Mouse (Mus musculus): Measurements from ENCODE around the gene Ncmap. TPM values are rescaled to one million over a fixed set of nuclear protein-coding genes. Genes with fewer than 3 reads are reported as not detected.

The Ncmap gene
- polyA plus RNA-seq, 1 experiment from 2014 or later: 2.9 TPM

GRCm38 (mm10) chr4:135353066-135353793 lies 44.8 kb downstream of the Ncmap start, which contains the start of gene Srrm1:
TSS of gene Srrm1 (minus strand) at chr4:135353321.
- H3K4me1 ChIP-seq (ENCODE audit: control insufficient read depth, insufficient read depth, low read length): 0 out of 2 replicates have a peak, but pooled peaks cover 6% of the 10 kb centered on the region
- no peaks in the 10 kb centered on the region for H3K9me3 ChIP-seq (ENCODE audit: control insufficient read depth, low read length)
- H3K9ac ChIP-seq (ENCODE audit: low read depth, low read length): peak within 1 kb of the TSS; percentile 98
- H3K27me3 ChIP-seq (ENCODE audit: control insufficient read depth, insufficient read depth, low read length): no peaks in the 10 kb centered on the region
- ATAC-seq (ENCODE audit: low FRiP score, low TSS enrichment): peak; percentile 95
- peaks cover 4% of the 10 kb centered on the region; the same call in 1 of the 2 replicates for H3K36me3 ChIP-seq (ENCODE audit: control insufficient read depth, insufficient read depth, low read length)
- peak within 1 kb of the TSS; percentile 96 for H3K4me3 ChIP-seq (ENCODE audit: low read length)
- under 1% methylated on average over 68 of the region's 69 CpGs for WGBS
- peak within 1 kb of the TSS; percentile 98 for H3K27ac ChIP-seq (ENCODE audit: low read depth, low read length)
- H3K4me2 ChIP-seq (replicated peaks; ENCODE audit: low read depth, low read length): peak within 1 kb of the TSS; percentile 65

GRCm38 (mm10) chr4:135352326-135353065 lies 45.5 kb downstream of the Ncmap start:
- Histone ChIP-seq H3K4me3 (ENCODE audit: low read length) (peak overlapping the region; percentile 96), H3K4me1 (ENCODE audit: control insufficient read depth, insufficient read depth, low read length) (0 out of 2 replicates have a peak, but pooled peaks cover 6% of the 10 kb centered on the region), H3K4me2 (replicated peaks; ENCODE audit: low read depth, low read length) (peak overlapping the region; percentile 54), H3K36me3 (ENCODE audit: control insufficient read depth, insufficient read depth, low read length) (peaks cover 5% of the 10 kb centered on the region; the same call in 1 of the 2 replicates), H3K9ac (ENCODE audit: low read depth, low read length) (peak overlapping the region; percentile 98), H3K27ac (ENCODE audit: low read depth, low read length) (peak overlapping the region; percentile 98), H3K27me3 (ENCODE audit: control insufficient read depth, insufficient read depth, low read length) (no peaks in the 10 kb centered on the region), H3K9me3 (ENCODE audit: control insufficient read depth, low read length) (no peaks in the 10 kb centered on the region)
- no peak; the same call in none of the 2 replicates for ATAC-seq (ENCODE audit: low FRiP score, low TSS enrichment)
- under 1% methylated on average over 67 of the region's 67 CpGs for WGBS

- H3K4me1 ChIP-seq (ENCODE audit: control insufficient read depth, insufficient read depth, low read length): no peaks in the 10 kb centered on the region
- ATAC-seq (ENCODE audit: low FRiP score, low TSS enrichment): 0 out of 2 replicates have a peak, but pooled peaks have one; percentile 24
- H3K4me3 ChIP-seq (ENCODE audit: low read length): no peak overlapping the region
- H3K36me3 ChIP-seq (ENCODE audit: control insufficient read depth, insufficient read depth, low read length): peaks cover 94% of the 10 kb centered on the region
- H3K27ac ChIP-seq (ENCODE audit: low read depth, low read length): peak overlapping the region; percentile 69; the same call in 1 of the 2 replicates
- H3K27me3 ChIP-seq (ENCODE audit: control insufficient read depth, insufficient read depth, low read length): no peaks in the 10 kb centered on the region
- no peak overlapping the region for H3K4me2 ChIP-seq (replicated peaks; ENCODE audit: low read depth, low read length)
- H3K9ac ChIP-seq (ENCODE audit: low read depth, low read length): no peak overlapping the region
- H3K9me3 ChIP-seq (ENCODE audit: control insufficient read depth, low read length): no peaks in the 10 kb centered on the region
- WGBS: 77% methylated on average over 14 of the region's 14 CpGs
Observed at GRCm38 (mm10) chr4:135337376-135337942, 60.6 kb downstream of the Ncmap start.

GRCm38 (mm10) chr4:135336023-135336357 lies 62.0 kb downstream of the Ncmap start:
- H3K4me1 ChIP-seq (ENCODE audit: control insufficient read depth, insufficient read depth, low read length): no peaks in the 10 kb centered on the region
- ATAC-seq (ENCODE audit: low FRiP score, low TSS enrichment): no peak
- peaks cover 94% of the 10 kb centered on the region for H3K36me3 ChIP-seq (ENCODE audit: control insufficient read depth, insufficient read depth, low read length)
- no peak overlapping the region for H3K4me3 ChIP-seq (ENCODE audit: low read length)
- no peaks in the 10 kb centered on the region for H3K27me3 ChIP-seq (ENCODE audit: control insufficient read depth, insufficient read depth, low read length)
- H3K9ac ChIP-seq (ENCODE audit: low read depth, low read length): no peak overlapping the region
- H3K4me2 ChIP-seq (replicated peaks; ENCODE audit: low read depth, low read length): no peak overlapping the region; the same call in 1 of the 2 replicates
- H3K27ac ChIP-seq (ENCODE audit: low read depth, low read length): peak overlapping the region; percentile 69; the same call in 1 of the 2 replicates
- no peaks in the 10 kb centered on the region for H3K9me3 ChIP-seq (ENCODE audit: control insufficient read depth, low read length)
- WGBS: 63% methylated on average over 3 of the region's 3 CpGs

- Histone ChIP-seq H3K4me2 (replicated peaks; ENCODE audit: low read depth, low read length) (no peak overlapping the region), H3K4me1 (ENCODE audit: control insufficient read depth, insufficient read depth, low read length) (no peaks in the 10 kb centered on the region), H3K9me3 (ENCODE audit: control insufficient read depth, low read length) (no peaks in the 10 kb centered on the region), H3K4me3 (ENCODE audit: low read length) (no peak overlapping the region), H3K27me3 (ENCODE audit: control insufficient read depth, insufficient read depth, low read length) (no peaks in the 10 kb centered on the region), H3K36me3 (ENCODE audit: control insufficient read depth, insufficient read depth, low read length) (peaks cover 94% of the 10 kb centered on the region), H3K27ac (ENCODE audit: low read depth, low read length) (peak overlapping the region; percentile 69; the same call in 1 of the 2 replicates), H3K9ac (ENCODE audit: low read depth, low read length) (no peak overlapping the region)
- 71% methylated on average over 9 of the region's 9 CpGs for WGBS
- no peak for ATAC-seq (ENCODE audit: low FRiP score, low TSS enrichment)
Observed at GRCm38 (mm10) chr4:135335327-135336022, 62.6 kb downstream of the Ncmap start.

- Histone ChIP-seq H3K4me2 (replicated peaks; ENCODE audit: low read depth, low read length) (no peak overlapping the region), H3K27me3 (ENCODE audit: control insufficient read depth, insufficient read depth, low read length) (no peaks in the 10 kb centered on the region), H3K36me3 (ENCODE audit: control insufficient read depth, insufficient read depth, low read length) (peaks cover 97% of the 10 kb centered on the region), H3K9me3 (ENCODE audit: control insufficient read depth, low read length) (no peaks in the 10 kb centered on the region), H3K4me3 (ENCODE audit: low read length) (no peak overlapping the region), H3K9ac (ENCODE audit: low read depth, low read length) (no peak overlapping the region), H3K4me1 (ENCODE audit: control insufficient read depth, insufficient read depth, low read length) (no peaks in the 10 kb centered on the region), H3K27ac (ENCODE audit: low read depth, low read length) (no peak overlapping the region)
- no peak for ATAC-seq (ENCODE audit: low FRiP score, low TSS enrichment)
- 93% methylated on average over 3 of the region's 3 CpGs for WGBS
Observed at GRCm38 (mm10) chr4:135326469-135326868, 71.6 kb downstream of the Ncmap start.

- ATAC-seq (ENCODE audit: low FRiP score, low TSS enrichment): no peak
- Histone ChIP-seq H3K4me1 (ENCODE audit: control insufficient read depth, insufficient read depth, low read length) (no peaks in the 10 kb centered on the region), H3K36me3 (ENCODE audit: control insufficient read depth, insufficient read depth, low read length) (peaks cover 97% of the 10 kb centered on the region), H3K4me2 (replicated peaks; ENCODE audit: low read depth, low read length) (no peak overlapping the region), H3K9ac (ENCODE audit: low read depth, low read length) (no peak overlapping the region), H3K4me3 (ENCODE audit: low read length) (no peak overlapping the region), H3K27me3 (ENCODE audit: control insufficient read depth, insufficient read depth, low read length) (no peaks in the 10 kb centered on the region), H3K27ac (ENCODE audit: low read depth, low read length) (no peak overlapping the region), H3K9me3 (ENCODE audit: control insufficient read depth, low read length) (no peaks in the 10 kb centered on the region)
Observed at GRCm38 (mm10) chr4:135326046-135326445, 72.0 kb downstream of the Ncmap start.

- peaks cover 93% of the 10 kb centered on the region for H3K36me3 ChIP-seq (ENCODE audit: control insufficient read depth, insufficient read depth, low read length)
- no peaks in the 10 kb centered on the region for H3K4me1 ChIP-seq (ENCODE audit: control insufficient read depth, insufficient read depth, low read length)
- H3K4me2 ChIP-seq (replicated peaks; ENCODE audit: low read depth, low read length): no peak overlapping the region
- no peaks in the 10 kb centered on the region for H3K9me3 ChIP-seq (ENCODE audit: control insufficient read depth, low read length)
- no peak overlapping the region for H3K4me3 ChIP-seq (ENCODE audit: low read length)
- 84% methylated on average over 8 of the region's 8 CpGs for WGBS
- H3K9ac ChIP-seq (ENCODE audit: low read depth, low read length): no peak overlapping the region
- H3K27ac ChIP-seq (ENCODE audit: low read depth, low read length): no peak overlapping the region
- no peaks in the 10 kb centered on the region for H3K27me3 ChIP-seq (ENCODE audit: control insufficient read depth, insufficient read depth, low read length)
- no peak for ATAC-seq (ENCODE audit: low FRiP score, low TSS enrichment)
Observed at GRCm38 (mm10) chr4:135323021-135323420, 75.0 kb downstream of the Ncmap start.
